ENCODE assay signal across 25 mouse cellular contexts in the genomic region with DNA sequence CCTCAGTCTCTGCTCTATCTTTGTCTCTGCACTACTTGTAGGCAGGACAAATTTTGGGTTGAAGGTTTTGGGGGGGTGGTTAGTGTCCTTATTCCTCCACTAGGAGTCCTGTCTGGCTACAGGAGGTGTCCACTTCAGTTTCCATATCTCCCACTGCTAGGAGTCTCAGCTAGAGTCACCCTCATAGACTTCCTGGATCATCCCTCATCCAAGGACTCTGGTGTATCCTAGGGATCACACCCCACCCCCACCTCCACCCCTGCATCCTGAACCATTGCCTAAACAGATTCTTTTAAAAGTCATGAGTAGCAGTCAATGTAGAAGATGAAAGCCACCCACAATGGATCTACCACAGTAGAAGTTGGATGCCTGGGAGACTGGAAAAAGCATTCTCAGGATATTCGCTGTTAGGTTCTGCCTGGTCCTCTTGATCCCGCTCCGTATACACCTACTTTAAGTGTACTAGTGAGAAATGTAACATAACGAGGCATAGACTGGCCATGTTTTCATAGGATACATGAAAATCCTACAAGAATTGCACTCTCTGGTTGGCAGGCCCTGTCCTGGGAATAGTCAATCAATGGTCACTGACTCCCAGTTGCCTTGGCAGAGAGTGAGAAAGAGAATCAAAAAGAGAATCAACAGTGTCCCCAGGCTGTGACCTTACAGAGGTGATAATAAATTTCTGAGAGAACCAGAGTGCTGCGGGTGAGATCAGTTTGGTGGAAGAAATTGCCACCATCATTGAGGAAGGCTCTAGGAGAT. TPM values are rescaled to one million over a fixed set of nuclear protein-coding genes. Genes with fewer than 3 reads are reported as not detected.
"Had no signal": no experiment of that assay in that cellular context is flagged by ENCODE, and none has a peak within 500 bp of the region (broad histone marks: within the 10 kb centered on the region; RNA-seq: fewer than 3 reads in every experiment).

No protein-coding gene starts in this region.

- DNase-seq: kidney, adult 18-20 months; kidney, adult 9 months; kidney, postnatal 14 days; kidney, postnatal 4 days; lung, adult 18-20 months; lung, postnatal 10 days; lung, postnatal 36 days; midbrain, embryonic 14.5 days; right cerebral cortex, adult 18-20 months; right cerebral cortex, postnatal 14 days; right cerebral cortex, postnatal 4 days; thymus, postnatal 25 days had no signal

- ATAC-seq: inflammation-experienced regulatory T-cells, adult 6 months; intestine, embryonic 16.5 days had no signal

- H3K4me2 ChIP-seq: limb, embryonic 13.5 days; lung, embryonic 15.5 days; midbrain, embryonic 11.5 days had no signal

- H3K27me3 ChIP-seq: limb, embryonic 13.5 days; lung, embryonic 15.5 days had no signal

- H3K9me3 ChIP-seq: limb, embryonic 10.5 days; limb, embryonic 13.5 days; lung, embryonic 15.5 days; megakaryocyte, embryonic 14.5 days had no signal

- H3K27ac ChIP-seq: limb, embryonic 10.5 days; limb, embryonic 13.5 days; lung, embryonic 15.5 days; stomach, postnatal 0 days had no signal

- H3K36me3 ChIP-seq: limb, embryonic 10.5 days; limb, embryonic 13.5 days; lung, embryonic 15.5 days had no signal

- H3K4me3 ChIP-seq: limb, embryonic 10.5 days; limb, embryonic 13.5 days; lung, embryonic 15.5 days; megakaryocyte, embryonic 14.5 days had no signal

- H3K4me1 ChIP-seq: limb, embryonic 10.5 days; limb, embryonic 13.5 days; lung, embryonic 15.5 days had no signal

- H3K9ac ChIP-seq: limb, embryonic 13.5 days; lung, embryonic 15.5 days had no signal

RNA-seq across cellular contexts. Expression of a gene that starts 8.7 kb away (rescaled TPM):
- polyA plus RNA-seq: inflammation-experienced regulatory T-cells, adult 6 months; limb, embryonic 10.5 days; limb, embryonic 13.5 days; midbrain, embryonic 11.5 days; midbrain, embryonic 14.5 days; midbrain, postnatal 0 days; neural tube, embryonic 11.5 days; neural tube, embryonic 14.5 days; thymus, postnatal 0 days; urinary bladder, adult 2 months had no signal

RNA-seq across cellular contexts. Expression of a gene that starts 19.5 kb away (rescaled TPM):
- polyA plus RNA-seq: midbrain, embryonic 11.5 days; midbrain, embryonic 14.5 days had no signal

RNA-seq across cellular contexts. Expression of a gene that starts 49.3 kb away (rescaled TPM):
- polyA plus RNA-seq: inflammation-experienced regulatory T-cells, adult 6 months; limb, embryonic 10.5 days; midbrain, embryonic 11.5 days; midbrain, embryonic 14.5 days had no signal

RNA-seq across cellular contexts. Expression of a gene that starts 50.9 kb away (rescaled TPM):
- polyA plus RNA-seq: limb, embryonic 10.5 days; midbrain, embryonic 11.5 days; midbrain, embryonic 14.5 days; neural tube, embryonic 11.5 days; neural tube, embryonic 14.5 days; stomach, postnatal 0 days; thymus, postnatal 0 days; urinary bladder, adult 2 months had no signal
